Mouse (Mus musculus): ENCODE measurements around the gene Col1a1.

Col1a1 gene

DNA sequence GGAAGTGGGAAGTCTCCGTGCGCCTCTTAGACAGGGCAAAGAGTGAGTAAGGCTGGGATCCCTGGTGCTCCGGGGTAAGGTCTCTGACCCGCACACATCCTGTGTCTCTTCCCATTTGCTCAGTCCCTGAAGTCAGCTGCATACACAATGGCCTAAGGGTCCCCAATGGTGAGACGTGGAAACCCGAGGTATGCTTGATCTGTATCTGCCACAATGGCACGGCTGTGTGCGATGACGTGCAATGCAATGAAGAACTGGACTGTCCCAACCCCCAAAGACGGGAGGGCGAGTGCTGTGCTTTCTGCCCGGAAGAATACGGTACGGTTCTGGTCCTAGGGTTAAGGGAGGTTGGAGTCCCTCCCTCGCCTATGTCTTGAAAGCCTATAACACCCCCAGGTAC, 1.8 kb downstream of the Col1a1 start:
- DNase-seq (ENCODE audit: low read depth, low spot score): peak; percentile 63

GRCm38 (mm10) chr11:94938296-94938695, 2.3 kb downstream of the Col1a1 start:
- DNase-seq (ENCODE audit: low read depth, low spot score): peak; percentile 43

- DNase-seq (ENCODE audit: low read depth, low spot score): peak; percentile 89
Observed at GRCm38 (mm10) chr11:94939280-94939679, 3.3 kb downstream of the Col1a1 start.

GRCm38 (mm10) chr11:94941121-94941520, 5.1 kb downstream of the Col1a1 start:
- DNase-seq (ENCODE audit: low read depth, low spot score): peak; percentile 32

DNA sequence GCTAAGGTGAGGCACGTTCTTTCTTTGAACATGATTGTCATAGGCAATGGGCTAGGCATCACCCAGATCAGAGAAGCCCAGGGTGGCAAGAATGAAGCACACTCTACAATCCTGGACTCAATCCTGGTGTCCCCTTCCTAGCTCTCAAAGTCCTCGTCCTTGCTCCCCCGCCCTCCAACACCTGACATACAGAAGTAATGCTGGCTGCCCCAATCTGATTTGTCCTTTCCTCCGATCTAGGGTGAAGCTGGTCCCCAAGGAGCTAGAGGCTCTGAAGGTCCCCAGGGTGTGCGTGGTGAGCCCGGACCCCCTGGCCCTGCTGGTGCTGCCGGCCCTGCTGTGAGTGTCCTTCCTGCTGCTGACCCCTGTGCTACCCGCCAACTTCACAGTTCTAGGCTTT, 5.8 kb downstream of the Col1a1 start:
- peak; percentile 19 for DNase-seq (ENCODE audit: low read depth, low spot score)

DNA sequence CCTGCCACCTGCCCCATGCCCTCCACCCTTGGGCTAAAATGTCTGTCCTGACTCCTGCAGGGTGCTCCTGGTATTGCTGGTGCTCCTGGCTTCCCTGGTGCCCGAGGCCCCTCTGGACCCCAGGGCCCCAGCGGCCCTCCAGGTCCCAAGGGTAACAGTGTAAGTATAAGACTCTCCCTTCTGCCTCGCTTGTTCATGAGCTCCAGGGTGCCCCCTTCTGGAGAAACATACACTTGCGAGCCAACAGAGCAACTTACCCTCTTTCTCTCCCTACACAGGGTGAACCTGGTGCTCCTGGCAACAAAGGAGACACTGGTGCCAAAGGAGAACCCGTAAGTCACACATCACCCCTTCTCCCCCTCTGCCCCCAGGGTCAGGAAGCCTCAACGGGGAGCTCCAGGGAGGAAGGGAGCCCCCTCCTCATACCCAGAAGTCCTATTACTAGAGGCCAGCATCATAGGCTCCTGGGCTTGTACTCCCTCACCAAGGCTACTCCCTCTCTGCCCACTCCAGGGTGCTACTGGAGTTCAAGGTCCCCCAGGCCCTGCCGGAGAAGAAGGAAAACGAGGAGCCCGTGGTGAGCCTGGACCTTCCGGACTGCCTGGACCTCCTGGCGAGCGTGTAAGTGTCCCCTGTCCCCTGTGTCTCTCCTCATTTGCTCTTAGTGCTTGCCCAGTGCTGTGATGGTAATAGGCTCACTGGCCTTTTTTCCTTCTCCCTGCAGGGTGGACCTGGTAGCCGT, 6.4 kb downstream of the Col1a1 start:
- peak; percentile 80 for DNase-seq (ENCODE audit: low read depth, low spot score)

GRCm38 (mm10) chr11:94943054-94943453, 7.0 kb downstream of the Col1a1 start:
- no peak for DNase-seq (ENCODE audit: low read depth, low spot score)

GRCm38 (mm10) chr11:94944295-94944694, 8.3 kb downstream of the Col1a1 start:
- peak; percentile 31 for DNase-seq (ENCODE audit: low read depth, low spot score)

GRCm38 (mm10) chr11:94945236-94945635, 9.2 kb downstream of the Col1a1 start:
- peak; percentile 20 for DNase-seq (ENCODE audit: low read depth, low spot score)

GRCm38 (mm10) chr11:94952169-94952568, 16.1 kb downstream of the Col1a1 start:
- DNase-seq (ENCODE audit: low read depth, low spot score): peak; percentile 52

GRCm38 (mm10) chr11:94955103-94955502, 19.1 kb downstream of the Col1a1 start:
- peak; percentile 41 for DNase-seq (ENCODE audit: low read depth, low spot score)

DNA sequence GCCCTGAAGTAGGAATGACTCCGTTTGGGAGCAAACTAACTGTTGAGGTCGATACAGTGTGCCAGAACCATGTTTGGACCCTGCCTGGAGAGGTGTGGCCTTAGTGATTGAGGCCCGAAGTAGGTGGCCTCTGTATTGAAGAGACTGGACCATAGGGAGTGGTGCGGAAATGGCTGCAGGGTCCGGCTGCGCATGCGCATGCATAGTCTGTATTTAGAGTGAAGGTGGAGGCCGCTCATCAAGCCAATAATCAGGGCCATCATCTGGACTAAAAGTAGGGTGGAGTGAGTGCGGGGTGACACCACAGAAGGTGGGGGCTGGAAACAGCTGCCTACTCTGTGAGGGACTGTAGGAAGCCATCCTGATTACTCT, 21.7 kb downstream of the Col1a1 start:
- no peak for DNase-seq (ENCODE audit: low read depth, low spot score)

GRCm38 (mm10) chr11:94958065-94958858, 22.2 kb downstream of the Col1a1 start:
- peak; percentile 98 for DNase-seq (ENCODE audit: low read depth, low spot score)

GRCm38 (mm10) chr11:94962534-94963101, 26.6 kb downstream of the Col1a1 start:
- no peak for DNase-seq (ENCODE audit: low read depth, low spot score)

DNA sequence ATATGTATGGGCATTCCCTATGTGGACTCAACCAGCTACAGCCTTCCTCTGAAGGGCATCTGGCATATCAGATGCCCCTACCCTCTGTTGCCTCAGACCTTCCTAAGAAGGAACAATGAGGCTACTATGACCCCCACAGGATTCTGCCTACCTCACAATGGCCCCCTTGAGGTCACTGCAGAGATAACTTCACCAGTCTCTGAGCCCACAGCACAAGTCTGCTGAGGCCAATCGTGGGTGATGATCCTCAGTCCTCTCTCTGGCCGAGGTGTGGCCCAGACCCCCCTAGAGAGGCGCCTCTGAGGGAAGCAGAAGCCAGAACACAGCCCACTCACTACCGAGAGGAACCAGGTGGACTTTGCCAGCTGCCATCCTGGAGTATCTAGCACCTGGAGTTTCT, 31.4 kb downstream of the Col1a1 start, which contains the start of gene Hils1:
Gene Hils1 (plus strand): TSS at position 175 of the 400 bp plus-strand sequence.
- DNase-seq (ENCODE audit: low read depth, low spot score): peak; percentile 42

- no peak for DNase-seq (ENCODE audit: low read depth, low spot score)
Observed at GRCm38 (mm10) chr11:94968187-94968586, 32.2 kb downstream of the Col1a1 start.

- DNase-seq (ENCODE audit: low read depth, low spot score): peak; percentile 47
Observed at GRCm38 (mm10) chr11:94969709-94970108, 33.7 kb downstream of the Col1a1 start.

DNA sequence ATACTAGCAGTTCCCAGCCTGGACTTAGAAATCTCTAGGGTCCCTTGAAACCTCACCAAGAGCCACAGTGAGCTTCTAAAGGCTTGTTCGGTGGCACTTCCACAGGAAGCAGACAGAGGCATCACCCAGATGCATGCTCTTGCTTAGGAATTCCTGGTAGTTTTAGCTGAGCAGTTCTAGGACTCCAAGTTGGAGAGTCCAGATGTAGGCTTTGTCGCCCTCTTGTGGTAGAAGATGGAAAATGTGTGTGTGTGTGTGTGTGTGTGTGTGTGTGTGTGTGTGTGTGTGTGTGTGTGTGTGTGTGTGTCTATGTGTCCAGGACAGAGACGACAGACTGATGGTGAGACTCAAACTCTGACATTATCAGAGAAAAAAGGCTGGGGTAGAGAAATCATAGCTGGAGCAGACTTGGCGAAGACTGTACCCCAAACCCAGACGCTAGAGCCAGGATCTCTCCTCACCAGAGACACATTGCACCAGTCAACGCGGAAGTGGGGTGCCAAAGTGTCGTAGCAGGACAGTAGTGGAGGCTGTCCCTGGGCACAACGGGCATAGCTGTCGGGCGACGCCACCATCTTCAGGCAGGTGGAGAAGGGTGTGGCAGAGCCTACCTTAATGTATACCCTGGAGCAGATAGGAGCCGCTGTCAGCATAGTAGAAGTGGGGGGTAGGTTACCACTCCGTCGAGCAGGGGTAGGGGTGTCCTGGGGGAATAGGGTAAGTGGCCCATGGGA, 34.4 kb downstream of the Col1a1 start:
- DNase-seq (ENCODE audit: low read depth, low spot score): peak; percentile 90

DNA sequence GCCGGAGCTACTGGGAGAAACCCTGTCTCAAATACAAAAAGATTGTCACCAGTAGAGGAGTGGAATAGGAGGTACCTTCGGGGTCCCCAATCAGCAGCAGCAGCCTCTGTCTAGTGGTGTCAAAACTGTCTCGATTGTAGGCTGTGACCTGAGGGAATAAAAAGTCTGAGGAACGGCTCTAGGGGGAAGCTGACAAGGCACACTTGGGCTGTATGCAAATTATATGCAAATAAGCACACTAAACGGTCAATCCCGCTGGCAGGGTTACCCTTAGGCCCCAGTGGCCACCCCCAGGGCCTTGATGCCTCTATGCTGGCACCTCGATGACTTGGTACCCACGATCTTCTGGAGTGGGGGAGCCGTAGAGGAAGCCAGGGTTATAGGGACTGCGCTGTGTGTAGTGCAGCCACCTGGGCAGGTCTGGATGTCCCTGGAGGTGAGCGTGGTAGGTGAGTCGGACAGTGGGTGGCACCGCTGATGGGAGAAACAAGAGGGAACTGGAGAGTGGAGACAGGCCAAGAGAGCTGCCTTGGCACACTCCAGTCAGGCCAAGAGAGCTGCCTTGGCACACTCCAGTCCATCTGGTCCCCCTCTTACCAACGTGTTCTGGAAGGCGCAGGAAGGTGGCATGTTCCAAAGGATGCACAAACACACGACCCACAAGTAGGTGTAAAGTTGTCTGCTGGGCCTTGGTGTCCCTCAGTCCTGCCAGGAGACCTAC, 36.0 kb downstream of the Col1a1 start:
- DNase-seq (ENCODE audit: low read depth, low spot score): no peak

DNA sequence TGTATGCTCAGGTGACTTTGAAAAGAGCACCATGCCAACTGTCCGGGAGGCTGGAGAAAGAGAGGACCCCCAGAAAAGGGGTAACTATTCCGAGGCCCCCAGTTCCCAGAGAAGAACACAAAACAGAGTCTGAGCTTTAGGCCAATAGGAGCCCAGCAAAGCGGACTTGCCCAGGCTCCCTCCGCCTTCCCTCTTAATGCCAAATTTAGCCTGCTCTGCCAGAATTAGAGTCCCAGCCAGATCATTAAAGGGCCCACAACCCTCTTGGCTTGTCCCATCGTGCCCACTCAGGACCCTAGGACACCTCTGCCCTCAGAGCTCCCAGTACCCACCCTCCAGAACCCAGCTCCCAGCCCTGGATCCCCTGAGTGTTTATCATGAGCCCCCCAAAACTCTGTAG, 36.9 kb downstream of the Col1a1 start:
- no peak for DNase-seq (ENCODE audit: low read depth, low spot score)

- DNase-seq (ENCODE audit: low read depth, low spot score): no peak
Observed at GRCm38 (mm10) chr11:94973313-94973712, 37.3 kb downstream of the Col1a1 start.
